Mouse (Mus musculus) kidney, adult 2 months (tissue): ENCODE data around the gene Dusp3.

Experiments used
- CTCF ChIP-seq: fragments of 200-500 bp; conservative IDR thresholded peaks from 2 replicates; pipeline ENCODE4 v1.5.1; 2011; ENCODE audit warnings: low read depth, mild to moderate bottlenecking, control low read depth, low read length, moderate library complexity, mixed read lengths; ENCODE audit not compliant: insufficient read depth, insufficient read length
- POLR2A ChIP-seq: fragments of 200-500 bp; IDR thresholded peaks from one replicate; pipeline ENCODE4 v1.6.1; 2011; ENCODE audit warnings: low read depth, low read length, control low read depth

DNA sequence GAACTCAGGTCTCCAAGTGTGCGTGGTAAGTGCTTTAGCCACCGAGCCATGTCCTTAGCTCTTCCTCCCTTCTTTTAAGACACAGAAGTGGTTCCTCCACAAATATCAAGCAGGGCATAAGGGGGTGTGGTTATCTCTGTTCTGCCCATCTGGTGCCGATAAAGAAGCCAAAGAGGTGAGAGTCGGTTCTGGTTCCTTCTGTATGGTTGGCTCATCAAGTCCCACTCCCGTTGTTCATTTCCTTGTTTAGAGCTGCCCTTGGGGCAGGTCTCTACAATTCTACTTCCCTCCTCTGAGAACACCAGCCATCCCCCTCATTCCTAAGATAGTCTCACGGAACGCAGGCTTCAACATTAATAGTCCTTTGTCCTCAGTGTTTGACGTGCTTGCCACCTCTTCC is 7.3 kb upstream of the Dusp3 start:
- TF ChIP-seq CTCF, result no peak
- TF ChIP-seq POLR2A, result no peak
